Mouse (Mus musculus): ENCODE results near the gene Golga1.

DNA sequence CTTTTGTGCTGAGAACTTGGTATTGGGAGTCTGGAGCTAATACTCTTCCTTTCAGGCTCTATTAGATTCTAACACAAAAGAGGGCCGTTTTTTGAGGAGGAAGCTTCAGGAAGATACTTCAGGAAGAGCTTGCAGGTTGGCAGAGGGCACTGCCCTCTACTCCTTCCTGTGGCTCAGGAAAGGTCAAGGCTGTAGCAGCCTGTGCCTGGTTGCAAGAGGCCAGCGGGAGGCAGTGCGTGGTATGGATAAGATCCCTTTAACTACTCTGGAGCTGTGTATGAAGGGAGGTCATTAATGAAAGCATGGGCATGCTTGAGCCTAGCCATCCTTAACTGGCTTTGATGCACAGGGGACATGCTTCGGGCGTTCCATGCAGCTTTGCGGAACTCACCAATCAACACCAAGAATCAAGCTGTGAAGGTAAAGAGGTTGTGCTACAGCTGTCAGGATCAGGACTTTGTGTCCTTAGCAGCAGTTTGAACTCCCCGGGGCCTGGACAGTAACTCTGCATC lies 52.5 kb downstream of the Golga1 start:
- no peak for TF ChIP-seq MAFK (IDR thresholded peaks at IDR 0.05; ENCODE audit: insufficient read depth, low read depth, low read length)
- TF ChIP-seq HCFC1 (IDR thresholded peaks at IDR 0.05; ENCODE audit: borderline replicate concordance, insufficient read depth, low read length), result no peak
